Mouse (Mus musculus) c-Kit-positive CD71-negative TER-119-negative erythroid progenitor cells, embryonic 14.5 days (primary cell): ENCODE data around the gene Gpr45.
"Not testable (repeated sequence)": the region's sequence is repeated elsewhere in the genome, so short reads cannot be mapped to it uniquely, and the experiment has no call there.

ENCODE experiments used
- DNase-seq: peaks from one replicate; pipeline ENCODE4 v3.0.0-alpha.2; 2013; ENCODE audit warnings: low read depth

Gene Gpr45

DNA sequence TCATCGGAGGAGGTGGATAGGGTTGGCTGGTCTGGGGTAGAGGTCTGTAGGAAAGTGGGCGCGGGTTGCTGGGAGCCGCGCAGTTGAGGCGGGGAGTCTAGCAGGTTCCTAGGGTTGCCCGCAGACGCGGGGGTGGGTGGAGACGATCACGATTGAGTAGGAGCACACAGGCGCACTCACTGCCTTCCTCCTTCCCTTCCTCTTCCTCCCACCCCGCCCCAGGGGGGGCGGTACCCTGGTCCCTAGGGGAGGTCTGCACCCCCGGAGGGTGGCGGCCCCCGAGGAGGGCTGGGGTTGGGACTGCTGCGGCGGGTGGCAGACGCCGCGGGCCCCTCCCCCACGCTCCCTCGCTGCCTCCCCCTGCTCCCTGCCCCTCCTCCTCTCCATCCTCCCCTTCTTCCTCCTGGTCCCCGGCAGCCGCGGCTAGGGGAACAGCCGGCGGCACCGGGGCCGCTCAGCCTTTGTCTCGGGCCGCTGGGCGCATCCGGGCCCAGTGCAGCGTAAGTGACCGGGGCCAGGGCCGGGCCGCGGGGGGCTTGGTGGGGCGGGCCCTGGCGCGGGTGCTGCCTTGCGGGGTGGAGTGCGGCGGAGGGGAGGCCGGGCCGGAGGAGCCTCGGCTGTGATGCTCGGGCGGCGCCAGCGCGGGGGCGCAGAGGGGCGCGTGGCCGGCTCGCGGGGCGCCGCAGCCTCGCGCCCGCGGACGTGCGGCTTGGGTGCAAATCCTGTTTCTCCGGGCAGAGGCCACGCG is at the start of gene Gpr45:
Gene Gpr45 (plus strand): TSS at position 139 of the 748 bp plus-strand sequence.
- DNase-seq, result peak; percentile 18

DNA sequence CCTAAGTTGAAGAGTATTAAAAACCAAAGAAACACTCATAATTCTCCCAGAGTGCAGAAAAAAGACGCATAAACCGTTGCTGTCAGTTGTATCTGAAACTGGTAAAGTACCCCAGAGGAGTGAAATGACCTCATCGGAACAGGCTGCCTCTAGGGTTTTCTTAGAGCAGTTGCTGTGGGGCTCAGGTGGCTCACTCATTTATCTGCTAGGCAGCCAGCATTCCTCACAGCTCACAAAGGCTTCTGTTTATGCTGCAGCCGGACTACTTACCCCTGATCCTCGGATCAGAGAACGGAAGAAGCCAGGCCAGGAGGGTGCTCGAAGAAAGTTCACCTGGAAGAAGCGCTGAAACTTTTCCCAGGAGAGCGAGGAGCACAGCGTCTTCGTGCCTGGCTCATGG is 47.5 kb upstream of the Gpr45 start:
- DNase-seq, result no peak

DNA sequence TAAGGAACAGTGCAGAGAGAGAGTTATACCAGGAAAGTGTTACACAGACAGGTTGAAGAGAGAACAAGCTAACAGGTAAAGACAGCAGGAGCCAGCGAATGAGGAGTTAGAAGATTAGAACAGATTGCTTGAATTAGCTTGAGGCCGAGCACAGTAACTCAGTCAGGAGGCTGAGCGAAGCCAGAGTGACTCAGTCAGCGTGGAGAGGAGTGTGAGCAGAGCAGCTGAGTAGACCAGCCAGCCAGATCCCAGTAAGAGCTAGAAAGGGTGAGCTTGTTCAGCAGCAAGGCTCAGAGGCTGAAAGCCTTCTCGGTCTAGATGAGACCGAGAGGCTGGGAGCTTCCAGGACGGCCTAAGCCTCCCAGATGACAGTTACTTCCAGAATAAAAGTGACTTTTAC is 46.0 kb upstream of the Gpr45 start:
- DNase-seq, result no peak

DNA sequence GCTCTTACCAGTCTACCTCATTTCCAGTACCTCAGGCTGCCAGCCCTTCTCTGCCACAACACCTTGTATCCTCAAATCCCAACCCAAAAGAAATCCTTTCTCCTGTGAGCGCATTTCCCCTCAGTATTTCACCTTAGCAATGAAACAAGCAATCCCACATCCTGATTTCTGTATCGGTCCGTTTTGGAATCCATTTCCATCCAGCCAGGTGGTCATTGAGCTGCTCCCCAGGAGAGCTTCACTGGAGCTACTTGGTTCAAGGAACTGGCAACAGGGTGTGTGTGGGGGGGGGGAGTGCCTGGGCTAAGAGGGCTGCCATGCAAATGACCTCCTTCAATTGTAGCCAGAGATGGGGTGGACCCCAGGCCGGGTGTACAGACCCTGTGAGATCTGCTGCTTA is 45.5 kb upstream of the Gpr45 start:
- no peak for DNase-seq

DNA sequence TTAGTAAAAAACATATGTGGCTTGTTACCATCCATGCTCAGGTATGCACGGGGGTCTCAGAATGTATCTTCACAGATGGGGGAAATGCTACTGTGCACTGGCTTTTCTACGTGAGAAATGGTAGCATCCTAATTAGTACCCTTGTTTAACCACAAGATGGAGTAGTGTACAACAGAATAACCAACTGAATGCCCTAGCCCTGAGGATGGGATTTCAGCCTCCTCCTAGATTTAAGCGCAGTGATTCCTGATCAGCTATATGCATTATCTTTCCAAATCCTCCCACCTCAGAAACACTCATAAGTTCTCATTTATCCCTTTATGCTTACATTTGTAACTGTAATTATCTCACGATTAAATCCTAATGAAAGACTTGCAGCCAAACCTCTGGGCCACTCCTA is 37.6 kb upstream of the Gpr45 start:
- peak; percentile 16 for DNase-seq

DNA sequence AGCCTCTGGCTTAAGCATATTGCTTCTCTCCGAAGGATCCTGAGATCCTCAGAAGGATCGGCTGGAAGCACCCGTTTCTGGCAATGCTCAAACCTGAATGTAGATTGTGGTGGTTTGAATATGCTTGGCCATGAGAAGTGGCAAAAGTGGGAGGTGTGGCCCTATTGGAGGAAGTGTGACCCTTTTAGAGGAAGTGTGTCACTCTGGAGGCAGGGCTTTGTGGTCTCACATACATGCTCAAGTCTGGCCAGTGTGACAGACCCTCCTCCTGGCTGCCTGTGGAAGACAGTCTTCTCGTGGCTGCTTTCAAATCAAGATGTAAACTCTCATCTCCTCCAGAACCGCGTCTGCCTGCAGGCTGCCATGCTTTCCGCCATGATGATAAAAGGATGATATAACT is 36.0 kb upstream of the Gpr45 start:
- DNase-seq, result no peak

DNA sequence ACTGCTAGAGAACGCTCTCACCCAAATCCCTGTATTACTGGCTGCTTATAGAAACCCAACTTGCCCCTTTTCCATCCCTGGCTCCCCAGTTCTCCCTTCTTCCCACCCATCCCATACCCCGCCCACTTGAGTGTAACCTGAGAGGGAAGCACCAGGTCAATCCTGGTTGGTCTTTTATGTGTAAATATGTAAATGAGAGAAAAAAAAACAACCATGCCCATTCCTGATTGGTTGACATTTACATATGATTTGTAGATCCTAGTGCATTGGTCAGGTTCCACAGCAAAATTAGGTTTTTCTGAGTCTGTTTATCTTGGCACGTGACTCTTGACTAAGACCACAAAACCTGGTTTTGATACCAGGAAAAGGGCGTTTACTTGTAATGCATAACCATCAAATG is 34.8 kb upstream of the Gpr45 start:
- no peak for DNase-seq

DNA sequence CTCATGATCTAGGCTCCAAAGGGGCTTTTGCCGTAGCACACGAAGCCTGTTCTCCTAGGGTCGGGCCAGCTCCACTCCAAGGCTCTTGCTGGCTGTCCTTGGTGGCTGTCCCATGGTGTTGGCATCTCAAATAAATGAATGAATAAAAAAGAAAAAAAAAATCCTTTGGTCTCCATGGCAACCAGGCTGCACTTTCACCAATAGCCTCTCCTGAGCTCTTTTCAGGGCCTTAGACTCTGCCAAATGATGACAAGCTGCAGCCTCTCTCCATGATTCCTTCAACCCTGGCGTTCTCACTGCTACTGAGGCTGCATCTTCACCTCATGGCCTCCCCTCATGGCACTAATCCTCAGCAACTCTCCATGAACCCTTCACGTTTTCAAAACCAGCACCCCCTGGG is 28.7 kb upstream of the Gpr45 start:
- no peak for DNase-seq

DNA sequence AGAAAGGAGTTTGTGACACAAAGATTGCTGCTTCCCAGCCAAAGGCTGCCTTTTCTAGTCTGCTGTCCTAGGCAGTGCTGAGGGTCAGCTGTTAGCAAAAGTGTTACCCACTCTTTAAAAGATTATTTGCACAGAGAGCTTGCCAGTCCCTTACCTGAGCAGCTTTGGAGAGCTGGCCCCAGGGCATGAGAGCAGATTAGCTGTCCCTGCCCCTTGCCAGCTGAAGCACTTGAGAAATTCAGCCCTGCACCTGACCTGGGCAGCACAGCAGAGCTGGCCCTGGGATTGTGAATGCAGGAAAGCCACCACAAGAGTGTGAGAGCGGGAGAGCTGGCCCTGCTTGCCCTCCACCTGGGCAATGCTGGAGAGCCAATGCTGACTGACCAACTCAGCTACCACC is 19.1 kb upstream of the Gpr45 start:
- no peak for DNase-seq

DNA sequence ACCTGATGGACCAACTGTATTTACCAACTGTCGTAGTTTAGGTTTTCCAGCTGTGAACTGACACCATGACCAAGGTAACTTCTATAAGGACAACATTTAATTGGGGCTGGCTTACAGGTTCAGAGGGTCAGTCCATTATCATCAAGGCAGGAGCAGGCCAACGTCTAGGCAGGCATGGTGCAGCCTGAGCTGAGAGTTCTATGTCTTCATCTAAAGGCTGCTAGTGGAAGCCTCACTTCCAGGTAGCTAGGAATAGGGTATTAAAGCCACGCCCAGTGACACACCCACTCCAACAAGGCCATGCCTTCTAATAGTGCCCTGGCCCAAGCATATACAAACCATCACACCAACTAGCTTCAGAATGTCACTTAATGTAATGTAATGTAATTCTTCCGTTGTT is 4.2 kb upstream of the Gpr45 start:
- DNase-seq, result no peak

DNA sequence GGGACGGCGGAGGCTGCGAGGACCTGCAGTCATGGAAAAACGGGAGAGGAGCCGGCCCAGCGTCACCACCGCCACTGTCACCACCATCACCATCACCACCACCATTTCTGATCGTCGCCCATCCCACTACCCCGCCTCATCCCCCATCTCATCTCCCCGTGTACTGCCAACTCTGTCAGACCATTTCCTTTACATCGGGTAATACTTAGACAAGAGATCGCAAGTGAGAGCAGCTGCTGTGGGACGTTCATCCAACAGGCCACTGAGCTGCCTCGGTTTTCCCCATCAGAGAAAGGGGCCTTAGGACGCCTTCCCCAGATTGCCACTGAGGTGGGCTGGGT is 780 bp downstream of the Gpr45 start:
- no peak for DNase-seq

DNA sequence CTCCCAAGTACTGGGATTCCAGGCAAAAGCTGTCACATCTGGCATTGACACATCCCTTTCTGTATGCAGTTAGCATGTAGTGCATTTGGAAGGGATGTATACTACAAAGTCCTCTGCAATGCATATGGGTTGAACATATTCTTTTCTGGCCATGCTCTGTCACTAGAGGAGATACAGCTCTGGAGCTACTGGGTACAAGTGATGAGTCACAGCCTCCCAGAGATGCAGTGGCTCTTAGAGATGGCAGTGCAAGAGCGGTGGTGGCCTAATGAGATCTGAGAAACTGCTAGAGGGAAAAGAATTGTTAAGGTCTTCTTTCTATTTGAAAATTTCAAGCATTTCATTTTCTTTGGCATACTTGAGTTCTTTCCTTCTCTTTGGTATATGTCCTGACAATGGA is 4.2 kb downstream of the Gpr45 start:
- DNase-seq, result no peak

DNA sequence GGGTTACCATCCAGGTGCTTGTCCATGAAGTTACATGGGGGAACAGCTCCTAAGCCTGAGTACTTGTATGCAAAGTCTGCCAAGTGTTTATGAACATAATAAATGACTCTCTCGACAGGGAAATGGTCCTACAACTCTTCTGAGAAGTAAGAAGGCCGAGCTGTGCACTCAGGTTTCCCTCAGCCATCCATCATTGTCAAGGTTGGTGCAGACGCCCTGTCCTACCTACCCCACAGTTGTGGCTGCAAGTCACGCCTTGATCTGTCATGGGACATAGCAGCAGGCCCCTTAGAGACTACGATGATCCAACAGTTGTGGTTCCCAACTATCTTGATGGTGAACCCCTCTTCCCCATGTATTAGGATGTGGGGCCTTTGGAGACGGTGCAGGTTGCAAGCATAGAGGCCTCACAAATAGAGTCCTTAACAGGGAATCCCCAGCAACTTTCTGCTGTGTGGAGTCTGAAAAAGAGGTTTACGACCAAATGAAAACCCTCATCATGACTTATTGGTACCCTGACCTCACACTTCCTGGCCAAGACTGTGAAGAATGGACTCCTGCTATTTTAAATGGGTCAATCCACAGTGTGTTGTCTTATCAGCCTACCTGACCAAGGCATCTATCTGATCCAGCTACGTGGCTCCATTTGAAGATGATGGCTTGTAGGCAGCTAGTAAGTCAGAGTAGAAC is 30.6 kb downstream of the Gpr45 start:
- DNase-seq, result no peak

DNA sequence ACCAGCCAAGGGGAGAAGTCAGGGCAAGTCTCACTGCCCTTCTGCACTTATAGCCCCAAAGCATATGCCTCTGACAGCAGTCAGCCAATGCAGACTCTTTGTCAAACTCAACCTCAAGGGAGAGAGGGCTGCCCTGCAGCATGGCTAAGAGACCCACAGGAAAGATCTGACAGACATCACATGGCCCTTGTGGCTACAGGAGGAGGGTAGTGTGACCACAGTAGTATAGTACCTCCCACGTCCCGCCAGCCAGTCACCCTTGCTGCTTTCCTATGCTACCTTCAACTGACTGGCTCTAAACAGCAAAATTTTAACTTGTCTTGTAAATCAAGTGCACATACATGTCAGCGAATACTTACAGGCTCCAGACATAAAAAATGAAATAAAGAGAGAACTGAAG is 31.4 kb downstream of the Gpr45 start:
- DNase-seq, result no peak

DNA sequence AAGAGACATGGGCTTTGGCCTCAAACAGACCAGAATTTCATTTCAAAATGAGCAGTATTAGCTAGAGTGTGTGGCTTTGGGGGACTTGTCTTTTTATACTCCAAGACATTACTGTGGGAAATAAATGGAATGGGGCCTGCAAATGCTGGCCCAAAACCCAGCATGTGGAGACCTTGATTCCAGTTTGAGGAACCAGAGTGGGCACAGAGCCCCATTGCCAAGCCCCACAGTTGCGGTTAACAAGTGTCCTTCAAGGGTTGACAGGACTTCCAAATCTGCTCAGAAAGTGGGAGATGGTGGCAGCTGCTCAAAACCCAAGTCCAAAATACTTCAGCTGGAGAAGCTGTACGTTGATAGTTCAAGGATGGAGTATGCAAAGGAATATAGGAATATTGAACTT is 36.3 kb downstream of the Gpr45 start:
- DNase-seq, result no peak

DNA sequence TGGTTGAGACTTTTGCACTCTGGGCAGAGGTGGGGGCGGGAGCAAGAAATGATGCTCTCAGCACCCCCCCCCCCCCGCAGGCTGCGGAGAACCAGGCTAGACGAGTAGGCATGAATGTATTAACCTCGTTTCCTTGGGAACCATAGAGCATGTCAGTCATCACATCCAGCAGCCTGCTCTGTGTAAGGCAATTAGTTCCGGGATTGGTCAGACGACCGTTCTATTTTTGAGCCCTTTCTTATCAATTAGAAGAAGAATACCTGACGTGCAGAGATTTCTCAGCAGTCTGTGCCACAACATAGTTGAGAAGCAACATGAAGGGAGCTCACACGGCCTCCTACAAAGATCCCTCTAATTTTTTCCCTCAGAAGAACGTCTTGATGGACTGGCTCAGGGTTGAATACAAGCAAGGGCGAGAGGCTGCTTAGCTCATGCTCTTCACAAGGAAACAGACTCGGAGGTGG is 53.4 kb downstream of the Gpr45 start:
- no peak for DNase-seq

DNA sequence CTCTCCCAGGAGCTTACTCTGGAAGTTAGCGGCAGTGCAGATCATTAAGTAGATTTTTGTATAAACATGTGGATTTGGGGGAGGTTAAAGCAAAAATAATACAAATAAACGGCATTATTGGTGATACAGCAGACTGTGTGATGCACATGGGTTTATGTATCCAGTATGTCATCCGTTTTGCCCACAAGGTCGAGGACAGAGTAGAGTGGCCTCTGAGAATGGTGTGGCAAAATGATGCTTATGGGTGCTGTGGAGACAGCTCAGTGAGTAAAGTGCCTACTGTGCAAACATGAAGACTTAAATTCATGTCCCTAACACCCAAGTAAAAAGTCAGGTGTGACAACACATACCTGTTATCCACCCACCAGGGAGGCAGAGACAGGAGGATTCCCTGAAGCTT is 53.9 kb downstream of the Gpr45 start:
- no peak for DNase-seq

DNA sequence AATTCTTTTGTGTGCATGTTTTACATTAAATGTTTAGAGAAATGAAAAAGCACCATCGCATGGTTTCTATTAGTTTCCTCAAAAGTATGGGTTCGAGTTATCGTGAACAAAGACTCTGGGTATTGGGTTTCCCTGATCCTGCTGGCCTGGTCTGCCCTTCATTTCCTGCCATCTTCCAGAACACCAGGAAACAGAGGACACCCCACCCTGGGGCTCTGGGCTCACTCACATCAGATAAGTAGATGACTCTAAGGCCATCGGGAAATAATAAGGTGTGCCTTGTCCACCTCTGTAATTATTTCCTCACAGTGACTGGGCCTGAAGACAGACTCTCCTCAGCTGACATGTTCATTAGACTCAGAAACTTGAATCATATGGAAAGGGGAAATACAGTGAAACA is 57.8 kb downstream of the Gpr45 start:
- DNase-seq, result no peak

DNA sequence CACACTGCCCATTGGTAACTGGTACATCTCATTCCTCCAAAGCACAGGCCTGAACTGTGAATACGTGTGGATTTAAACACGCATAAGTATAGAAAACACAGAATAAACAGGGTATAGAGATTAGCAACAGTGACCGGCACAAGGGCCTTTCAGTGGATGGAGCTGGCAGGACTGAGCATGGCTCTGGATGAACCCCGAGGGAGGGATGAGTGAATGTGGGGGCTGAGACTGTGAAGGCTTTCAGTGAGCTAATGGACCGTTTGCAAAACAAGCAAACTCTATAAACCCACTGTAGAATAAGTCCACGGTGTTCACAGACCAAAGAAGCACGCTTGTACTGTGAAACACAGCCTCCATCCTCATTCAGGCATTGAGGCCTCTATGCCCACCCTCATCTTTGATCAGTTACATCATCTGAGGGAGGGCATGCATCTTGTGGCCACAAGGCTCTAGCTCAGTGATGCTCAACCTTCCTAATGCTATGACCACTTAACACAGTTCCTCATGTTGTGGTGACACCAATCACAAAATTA is 62.5 kb downstream of the Gpr45 start:
- DNase-seq, result not testable (repeated sequence)

DNA sequence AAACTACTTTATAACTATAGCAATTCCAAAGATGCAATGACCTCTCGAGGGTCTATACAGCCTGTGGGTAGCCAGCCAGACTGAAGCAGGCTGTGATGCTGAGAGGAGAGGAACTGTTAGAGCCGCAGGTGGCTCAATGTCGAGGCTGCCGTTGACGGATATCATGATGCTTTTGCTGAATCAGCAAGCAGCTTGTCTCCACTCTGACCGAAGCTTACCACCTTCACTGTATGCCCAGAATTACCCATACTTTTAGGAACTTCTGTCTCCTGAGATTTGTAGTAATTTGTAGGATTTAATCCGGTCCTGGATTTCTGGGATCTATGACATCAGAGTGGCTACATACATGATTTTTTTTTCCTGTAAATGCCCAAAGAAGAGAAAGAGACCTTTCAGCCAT is 83.3 kb downstream of the Gpr45 start:
- no peak for DNase-seq

DNA sequence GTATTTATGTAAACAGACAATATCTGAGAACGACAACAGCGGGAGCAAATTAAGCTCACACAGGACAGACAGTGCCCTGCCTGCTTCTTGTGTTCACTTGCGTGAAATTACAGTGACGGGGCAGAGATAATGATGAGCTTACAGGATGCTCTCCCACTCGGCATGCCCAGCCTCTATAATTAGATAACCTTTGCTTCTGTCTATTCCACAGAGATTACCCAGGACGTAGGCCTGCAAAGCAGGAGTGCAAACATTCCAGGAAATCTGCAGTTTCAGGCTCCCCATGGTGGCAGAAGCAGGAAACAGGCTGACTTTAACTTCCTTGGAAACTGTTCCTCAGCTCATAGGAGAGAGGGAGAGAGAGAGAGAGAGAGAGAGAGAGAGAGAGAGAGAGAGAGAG is 89.6 kb downstream of the Gpr45 start:
- no peak for DNase-seq

DNA sequence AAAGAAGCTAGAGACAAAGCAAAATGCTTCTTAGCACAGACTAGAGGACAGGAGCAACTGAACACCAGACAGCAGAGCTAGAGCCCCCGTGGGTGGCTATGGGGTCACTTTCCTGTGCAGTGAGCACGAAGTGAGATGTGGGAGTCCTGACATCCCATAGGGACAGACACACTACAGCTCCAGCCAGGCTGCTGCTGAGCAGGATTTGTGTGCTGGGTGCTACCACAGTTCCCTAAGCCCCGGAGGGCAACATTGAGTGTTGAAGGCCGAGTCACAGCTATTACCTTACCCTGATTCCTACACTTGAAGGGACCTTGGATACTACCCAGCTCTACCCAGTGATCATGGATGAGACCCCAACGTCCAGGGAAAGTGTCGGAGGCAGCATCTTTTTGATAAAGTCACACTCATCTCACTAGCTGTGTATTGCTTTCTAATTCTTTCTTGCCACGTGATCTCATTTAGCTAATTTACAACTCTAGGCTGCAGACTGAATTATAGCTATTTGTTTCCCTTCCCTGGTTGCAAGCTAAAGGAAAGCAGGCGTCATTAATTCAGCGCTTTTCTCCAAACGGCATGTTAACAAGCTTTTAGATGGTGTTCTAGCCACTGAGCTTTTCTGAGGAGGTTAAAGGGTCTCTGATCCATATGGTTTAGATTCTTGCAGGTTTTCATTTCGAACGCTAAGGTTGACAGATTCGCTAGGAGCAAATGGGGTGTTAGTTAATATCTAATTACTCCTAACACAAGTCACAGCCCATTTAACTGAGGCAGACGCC is 92.7 kb downstream of the Gpr45 start:
- no peak for DNase-seq

DNA sequence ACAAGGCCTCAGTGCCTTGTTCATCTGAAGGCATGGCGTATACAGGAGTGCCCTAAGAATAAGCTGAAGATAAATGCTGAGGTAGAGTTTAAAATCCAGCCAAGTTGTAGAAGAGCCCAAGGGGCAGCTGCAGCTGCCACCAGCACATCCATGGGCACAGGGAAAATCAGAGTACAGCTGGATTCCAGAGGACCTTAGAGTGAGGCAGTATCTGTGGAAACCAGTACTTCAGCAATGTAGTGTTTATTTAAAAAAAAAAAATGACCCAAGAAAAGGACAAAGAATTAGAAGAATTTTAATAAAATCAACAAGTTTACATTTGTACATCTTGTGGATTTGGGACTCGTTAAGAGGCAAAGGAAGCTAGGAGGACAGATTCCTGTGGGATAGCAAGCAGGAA is 94.3 kb downstream of the Gpr45 start:
- no peak for DNase-seq
